Mouse (Mus musculus): Measurements from ENCODE around the gene Rsph3a. TPM values are rescaled to one million over a fixed set of nuclear protein-coding genes. Genes with fewer than 3 reads are reported as not detected.

Gene Rsph3a
- total and polyA plus RNA-seq, 3 experiments: 9.9 to 23.7 (median 17.8) TPM

DNA sequence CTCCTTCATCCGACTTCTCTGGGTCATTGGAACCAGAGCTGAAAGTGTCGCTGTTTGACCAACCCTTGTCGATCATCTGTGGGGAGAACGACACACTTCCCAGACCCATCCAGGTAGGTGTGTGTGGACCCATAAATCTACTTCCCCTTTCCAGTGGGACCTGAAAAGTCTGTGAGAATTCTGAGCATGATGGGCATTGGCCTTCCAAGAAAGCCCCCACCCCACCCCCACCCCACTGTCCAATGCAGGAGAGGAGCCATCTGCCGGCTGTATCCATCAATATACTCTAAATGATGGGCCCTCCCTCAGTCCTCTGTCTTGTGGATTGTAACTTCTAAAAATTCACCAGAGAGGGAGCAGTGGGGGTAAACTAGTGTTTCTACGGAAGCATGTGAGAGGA is 16.8 kb upstream of the Rsph3a start:
- H3K9ac ChIP-seq (ENCODE audit: insufficient read depth, low read depth): peak overlapping the region; percentile 32; the same call in 1 of the 2 replicates
- H3K4me3 ChIP-seq (replicated peaks in 1 of 3; ENCODE audit: low read depth in 2 of 3, low read length in 2 of 3, poor library complexity in 1 of 3): peak overlapping the region in 2 of 3 experiments; percentile 5 to 42
- H3K27ac ChIP-seq (ENCODE audit: insufficient read depth, low read depth): no peak overlapping the region
- no peaks in the 10 kb centered on the region for H3K27me3 ChIP-seq (replicated peaks)
- dilution Hi-C loops (cut with MboI; ENCODE audit: extremely low pct_ligation_motif_present, extremely low pct_unique_long_range_greater_than_20kb, low sequenced_read_pairs) (no loop called here), in situ Hi-C loops (cut with MboI; ENCODE audit: low pct_ligation_motif_present, low pct_unique_long_range_greater_than_20kb, low sequenced_read_pairs) (loop anchor here (5.0 kb wide), 1 partner anchor 61 kb away; no protein-coding TSS in a partner anchor)
- H3K4me2 ChIP-seq (ENCODE audit: insufficient read depth, low read depth, poor library complexity, severe bottlenecking): peak overlapping the region; percentile 6; the same call in 1 of the 2 replicates
- peaks cover 30 to 45% of the 10 kb centered on the region in 2 experiments for H3K36me3 ChIP-seq (replicated peaks in 1 of 2; ENCODE audit: control insufficient read depth in 1 of 2, insufficient read depth in 1 of 2, low read length in 1 of 2)
- H3K4me1 ChIP-seq (ENCODE audit: control insufficient read depth in 1 of 2, insufficient read depth in 2 of 2): peaks cover 11 to 40% of the 10 kb centered on the region in 2 experiments
- H3K79me2 ChIP-seq (replicated peaks; ENCODE audit: control insufficient read depth, extremely low read depth, insufficient read depth, poor library complexity, severe bottlenecking): peaks cover 2% of the 10 kb centered on the region
- no peaks in the 10 kb centered on the region for H3K9me3 ChIP-seq (replicated peaks; ENCODE audit: low read length)
- no peak for DNase-seq (ENCODE audit: extremely low read depth)
- TF ChIP-seq POLR2AphosphoS2 (IDR thresholded peaks at IDR 0.05; ENCODE audit: low read depth, low read length): no peak

DNA sequence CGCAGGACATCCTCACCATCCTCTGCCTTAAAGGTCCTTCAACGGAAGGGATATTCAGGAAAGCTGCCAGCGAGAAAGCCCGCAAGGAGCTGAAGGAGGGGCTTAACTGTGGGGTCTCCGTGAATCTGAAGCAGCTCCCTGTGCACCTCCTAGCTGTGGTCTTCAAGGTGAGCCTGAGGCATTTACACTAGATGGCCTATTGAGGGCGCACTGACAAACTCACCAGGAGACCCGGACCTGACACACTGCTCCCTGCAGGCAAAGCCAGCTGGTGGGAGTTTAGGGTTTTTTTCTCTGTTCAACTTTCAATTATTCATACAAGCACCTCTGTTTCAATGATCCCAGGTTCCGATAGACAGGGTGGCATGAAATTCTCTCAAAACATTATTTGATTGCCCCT is 16.1 kb upstream of the Rsph3a start:
- no peak overlapping the region for H3K4me3 ChIP-seq (replicated peaks in 1 of 3; ENCODE audit: low read depth in 2 of 3, low read length in 2 of 3, poor library complexity in 1 of 3)
- H3K27me3 ChIP-seq (replicated peaks): no peaks in the 10 kb centered on the region
- H3K9ac ChIP-seq (ENCODE audit: insufficient read depth, low read depth): no peak overlapping the region
- peaks cover 11 to 40% of the 10 kb centered on the region in 2 experiments for H3K4me1 ChIP-seq (ENCODE audit: control insufficient read depth in 1 of 2, insufficient read depth in 2 of 2)
- H3K4me2 ChIP-seq (ENCODE audit: insufficient read depth, low read depth, poor library complexity, severe bottlenecking): no peak overlapping the region
- TF ChIP-seq EP300 (IDR thresholded peaks at IDR 0.05; ENCODE audit: low read length): no peak
- no peak for TF ChIP-seq POLR2AphosphoS2 (IDR thresholded peaks at IDR 0.05; ENCODE audit: low read depth, low read length)
- TF ChIP-seq SMC3 (IDR thresholded peaks at IDR 0.05; ENCODE audit: low read depth, low read length): peak; percentile 34; the same call in 1 of the 2 replicates
- peak; percentile 2 for TF ChIP-seq RAD21 (IDR thresholded peaks at IDR 0.05; ENCODE audit: low read depth, low read length)
- no peak for TF ChIP-seq ZMIZ1 (IDR thresholded peaks at IDR 0.05; ENCODE audit: low read depth, low read length)
- peak; percentile 35 to 71 for TF ChIP-seq CTCF (conservative IDR thresholded peaks at IDR 0.05 in 1 of 2, IDR thresholded peaks at IDR 0.05 in 1 of 2; ENCODE audit: low read depth in 2 of 2, low read length in 2 of 2)
- TF ChIP-seq USF2 (conservative IDR thresholded peaks at IDR 0.05; ENCODE audit: low read depth, low read length): no peak
- no peak for TF ChIP-seq PAX5 (IDR thresholded peaks at IDR 0.05; ENCODE audit: low read length)
- no peak for TF ChIP-seq ZNF384 (IDR thresholded peaks at IDR 0.05; ENCODE audit: low read depth, low read length)
- no peak for TF ChIP-seq MAFK (IDR thresholded peaks at IDR 0.05; ENCODE audit: insufficient replicate concordance, low read length)
- TF ChIP-seq MXI1 (IDR thresholded peaks at IDR 0.05; ENCODE audit: low read depth, low read length): no peak
- TF ChIP-seq UBTF (IDR thresholded peaks at IDR 0.05; ENCODE audit: low read depth, low read length): no peak
- no peak for TF ChIP-seq HCFC1 (IDR thresholded peaks at IDR 0.05; ENCODE audit: low read depth, low read length)
- no peaks in the 10 kb centered on the region for H3K9me3 ChIP-seq (replicated peaks; ENCODE audit: low read length)
- H3K79me2 ChIP-seq (replicated peaks; ENCODE audit: control insufficient read depth, extremely low read depth, insufficient read depth, poor library complexity, severe bottlenecking): peaks cover 2% of the 10 kb centered on the region
- no peak overlapping the region for H3K27ac ChIP-seq (ENCODE audit: insufficient read depth, low read depth)
- dilution Hi-C loops (cut with MboI; ENCODE audit: extremely low pct_ligation_motif_present, extremely low pct_unique_long_range_greater_than_20kb, low sequenced_read_pairs): no loop called here
- peak; percentile 64 for DNase-seq (ENCODE audit: extremely low read depth)
- in situ Hi-C loops (cut with MboI; ENCODE audit: low pct_ligation_motif_present, low pct_unique_long_range_greater_than_20kb, low sequenced_read_pairs): loop anchor here (5.0 kb wide), 1 partner anchor 62 kb away; no protein-coding TSS in a partner anchor
- H3K36me3 ChIP-seq (replicated peaks in 1 of 2; ENCODE audit: control insufficient read depth in 1 of 2, insufficient read depth in 1 of 2, low read length in 1 of 2): peaks cover 31 to 45% of the 10 kb centered on the region in 2 experiments

All from CH12.LX (cell line).